Mouse (Mus musculus) cerebellum, adult 18-20 months (tissue): ENCODE measurements at regions not wholly inside any gene's neighbourhood (a gene's known extent, or its start where the extent isn't known, plus 50 kb on each side); places are given as distances from the start of the nearest gene placed in this dataset.
A peak's percentile ranks its signal among the peaks of the same experiment; 100 is the strongest.
"Not testable (repeated sequence)": the region's sequence is repeated elsewhere in the genome, so short reads cannot be mapped to it uniquely, and the experiment has no call there.

Experiments
- DNase-seq, 2 experiments: peaks; one replicate each; pipeline ENCODE4 v3.0.0; 2021

DNA sequence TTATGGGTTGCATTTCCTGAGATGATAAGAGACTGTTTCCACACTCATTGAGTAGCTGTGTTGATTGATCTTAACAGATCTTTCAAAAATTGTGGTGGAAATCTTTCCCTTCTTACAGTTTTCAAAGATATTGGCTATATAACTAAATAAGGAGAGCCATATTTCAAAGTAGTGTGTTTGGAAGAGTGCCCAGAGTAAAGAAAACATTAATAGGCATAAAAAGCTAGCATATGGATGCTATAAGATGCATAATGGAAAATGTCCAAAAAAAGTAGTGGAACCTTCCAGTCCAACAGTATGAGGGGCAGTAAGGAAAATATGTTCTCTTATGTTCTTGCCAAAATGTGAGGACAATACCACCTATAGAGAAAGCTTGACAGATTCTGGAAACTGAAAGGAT lies 137.2 kb upstream of the Speer3 start:
- DNase-seq, result no peak

DNA sequence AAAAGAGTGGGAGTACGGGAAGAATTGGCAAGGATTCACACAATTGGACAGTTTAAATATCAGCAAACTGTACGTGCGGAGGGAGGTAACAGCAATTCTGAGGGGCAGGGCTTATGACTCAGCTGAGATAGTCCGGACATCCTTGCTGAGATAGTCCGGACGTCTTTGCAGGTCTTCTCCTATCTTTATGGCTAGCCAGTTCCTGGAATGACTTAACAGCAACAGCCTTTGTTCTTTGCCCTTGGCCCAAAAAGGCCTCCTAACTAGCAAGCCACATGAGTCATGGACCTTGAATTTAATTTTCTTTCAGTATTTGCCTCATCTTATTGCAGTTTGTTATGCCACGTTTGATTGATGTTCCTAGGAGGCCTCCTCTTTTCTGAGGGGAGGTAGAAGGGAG lies 133.1 kb upstream of the Speer3 start:
- not testable (repeated sequence) for DNase-seq

DNA sequence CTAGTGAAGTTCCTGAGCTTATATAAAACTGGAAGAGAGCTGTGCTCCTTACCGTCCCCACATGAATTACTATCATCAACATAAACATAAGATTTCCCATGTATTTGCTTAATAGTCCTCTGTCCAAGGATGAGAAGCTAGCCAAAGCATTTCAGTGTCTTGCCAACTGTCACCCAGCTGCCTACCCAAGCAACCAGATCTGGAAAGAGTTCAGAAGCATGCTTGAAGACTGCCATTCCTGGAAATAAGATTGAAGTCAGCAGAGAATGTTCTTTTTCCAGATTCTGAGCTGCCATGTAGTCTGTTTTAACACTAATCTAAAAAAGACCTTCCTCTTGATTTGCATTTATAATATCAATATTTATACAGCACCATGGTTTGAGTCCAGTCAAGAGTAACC lies 131.9 kb upstream of the Speer3 start:
- no peak for DNase-seq

DNA sequence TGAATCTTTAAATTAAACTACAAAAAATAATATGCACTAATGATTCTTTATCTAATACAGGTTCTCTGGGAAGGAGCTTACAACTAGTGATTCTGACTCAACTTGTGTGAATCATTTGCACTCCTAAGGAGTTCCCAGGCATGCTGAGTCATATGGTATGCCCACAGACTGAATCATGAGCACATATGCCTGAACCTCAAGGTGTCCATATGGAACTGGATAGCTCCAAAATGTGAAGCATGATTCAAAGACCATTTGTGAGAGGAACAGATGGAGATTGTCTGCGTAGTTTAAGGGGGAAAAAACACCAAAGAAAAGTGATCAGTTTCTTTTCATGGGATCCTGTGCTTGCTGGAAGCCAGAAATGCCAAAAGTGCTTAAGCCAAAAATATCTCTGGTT lies 124.0 kb upstream of the Speer3 start:
- DNase-seq, result peak; percentile 8 to 15

DNA sequence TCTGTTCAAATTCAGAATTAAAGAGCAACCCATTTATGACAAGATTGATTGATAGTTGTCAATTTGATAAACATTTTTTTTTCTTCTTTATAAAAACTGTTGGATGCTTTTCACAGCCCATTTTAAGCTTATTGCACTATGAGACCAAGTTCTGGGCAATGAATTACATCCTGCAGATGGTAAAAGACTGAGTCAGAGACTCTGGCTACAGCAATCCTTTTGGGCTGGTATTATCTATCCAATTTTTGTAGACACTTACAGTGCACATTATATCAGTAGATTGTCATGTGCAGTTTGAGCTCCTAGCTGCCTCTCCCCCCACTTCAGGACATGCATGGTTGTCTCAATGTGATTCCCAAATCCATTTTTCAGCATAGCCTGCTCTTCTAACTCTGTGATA lies 122.6 kb upstream of the Speer3 start:
- no peak for DNase-seq

DNA sequence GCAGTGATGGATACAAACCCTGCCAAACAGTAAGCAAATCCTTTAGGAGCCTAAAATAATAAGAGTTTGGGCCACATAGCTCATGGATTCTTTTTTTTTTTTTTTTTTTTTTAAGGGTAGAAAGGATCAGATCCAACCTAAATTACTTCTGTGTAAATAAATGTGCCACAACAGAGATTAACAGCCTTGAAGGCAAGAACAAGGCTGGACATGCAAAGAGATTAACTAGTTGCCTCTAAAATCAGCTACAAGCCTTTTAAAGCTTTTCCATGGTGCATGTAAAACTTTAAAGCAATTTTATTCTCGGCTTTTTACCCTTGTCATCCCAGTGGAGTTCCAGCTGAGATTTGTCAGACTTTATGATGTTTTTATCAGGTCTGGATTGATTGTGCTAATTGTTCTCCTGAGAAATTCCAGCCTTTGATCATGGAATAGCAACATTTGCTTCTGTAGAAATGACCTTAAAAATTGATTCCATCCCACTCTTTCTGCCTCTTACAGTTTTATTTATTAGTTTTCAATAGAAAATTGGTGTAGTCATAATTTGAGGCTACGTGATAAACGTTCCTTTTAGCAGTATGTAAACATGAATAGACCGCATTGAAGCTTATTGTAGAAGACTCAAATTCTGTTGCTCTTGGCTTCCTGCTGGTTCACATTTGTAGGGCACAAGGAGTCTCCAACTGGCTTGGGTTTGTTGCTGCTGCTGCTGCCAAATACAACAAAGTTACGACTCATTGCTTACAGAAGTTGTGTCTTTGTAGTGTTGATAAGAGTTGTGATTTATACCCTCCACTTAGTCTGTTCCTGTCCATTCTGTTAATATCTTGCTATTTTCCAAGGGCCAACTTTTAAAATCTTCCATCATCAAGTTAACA lies 100.3 kb upstream of the Speer3 start:
- DNase-seq, result no peak

DNA sequence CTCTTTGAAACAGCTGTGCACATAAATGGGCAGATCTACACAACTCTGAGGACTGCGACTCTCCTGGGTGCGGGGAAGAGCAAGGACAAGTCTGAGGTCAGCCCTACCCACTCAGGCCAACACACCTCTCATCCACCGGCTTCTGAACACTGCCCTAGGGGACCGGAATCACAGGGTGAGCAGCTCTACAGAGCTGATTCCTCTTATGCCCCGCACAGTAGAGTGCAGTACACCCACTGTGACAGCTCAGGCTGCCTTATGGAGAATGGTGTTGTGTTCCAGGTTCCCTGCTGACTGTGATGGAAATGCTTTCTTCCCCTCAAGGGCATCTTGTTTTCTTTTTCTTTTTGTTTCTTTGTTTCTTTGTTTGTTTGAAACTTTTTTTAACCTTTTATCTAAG lies 96.6 kb upstream of the Speer3 start:
- peak in 1 of 2 experiments; percentile 1 for DNase-seq
